Mouse (Mus musculus) left cerebral cortex, postnatal 36 days (tissue): ENCODE results near the gene B2m. TPM values are rescaled to one million over a fixed set of nuclear protein-coding genes. Genes with fewer than 3 reads are reported as not detected.

Experiments used
- DNase-seq, 2 experiments: peaks; one replicate each; pipeline ENCODE4 v3.0.0; 2021 to 2022; ENCODE audit warnings: low spot score in 2 of 2, mixed read lengths in 1 of 2
- intact Hi-C: fragments of 180-260 bp; cut with DNase I; formaldehyde crosslinking; loops from one replicate; pipeline ENCODE4 v1.15.1; 2025
- total RNA-seq, 2 experiments: library from RNA; stranded (reverse); gene quantifications; 2 replicates each; pipeline ENCODE4 v1.2.3; 2021

B2m gene
- total RNA-seq, 2 experiments from 2014 or later, result 108 to 111 TPM

DNA sequence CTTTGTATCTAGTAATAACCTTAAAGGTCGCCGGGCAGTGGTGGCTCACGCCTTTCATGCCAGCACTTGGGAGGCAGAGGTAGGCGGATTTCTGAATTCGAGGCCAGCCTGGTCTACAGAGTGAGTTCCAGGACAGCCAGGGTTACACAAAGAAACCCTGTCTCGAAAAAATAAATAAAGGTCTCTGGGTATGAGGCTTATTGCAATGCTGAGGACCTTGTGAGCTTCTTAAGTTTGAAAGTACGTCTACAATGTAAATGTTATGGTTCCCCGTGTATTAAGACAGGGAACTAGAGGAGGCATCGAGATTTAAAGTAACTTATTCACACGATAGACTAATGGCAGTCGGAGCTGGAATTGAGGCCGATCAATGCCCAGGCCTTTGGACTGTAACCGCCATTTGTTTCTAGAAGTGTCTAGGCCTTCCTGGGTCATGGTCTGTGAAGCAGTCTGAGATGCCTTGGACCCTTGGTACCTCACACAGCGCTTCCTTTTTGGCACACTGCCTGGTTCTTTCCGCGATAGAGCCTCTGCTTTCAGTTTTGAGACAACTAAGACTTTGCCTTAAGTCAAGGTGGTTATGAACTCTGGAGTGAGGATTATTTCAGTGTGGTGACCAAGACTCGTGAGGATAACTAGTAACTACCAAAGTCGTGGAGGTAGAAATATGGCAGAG is 894 bp downstream of the B2m start:
- intact Hi-C loops, result no loop called here
- peak in 1 of 2 experiments; percentile 28 for DNase-seq

DNA sequence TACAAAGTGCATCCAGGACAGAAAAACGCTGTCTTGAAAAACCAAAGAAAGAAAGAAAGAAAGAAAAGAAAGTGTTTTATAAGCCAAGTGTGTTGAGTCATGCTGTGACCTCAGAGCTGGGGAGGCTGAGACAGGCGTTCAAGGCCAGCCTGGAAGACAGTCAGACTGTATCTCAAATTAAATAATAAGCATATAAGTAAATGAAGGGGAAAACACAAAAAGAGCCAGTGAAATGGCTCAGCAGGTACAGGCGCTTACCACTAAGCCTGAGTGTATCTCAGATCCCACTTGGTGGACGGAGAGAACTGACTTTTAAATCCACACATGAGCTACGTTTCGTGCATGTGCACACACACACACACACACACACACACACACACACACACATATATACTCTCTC is 1.8 kb downstream of the B2m start:
- intact Hi-C loops, result no loop called here
- DNase-seq, result no peak

DNA sequence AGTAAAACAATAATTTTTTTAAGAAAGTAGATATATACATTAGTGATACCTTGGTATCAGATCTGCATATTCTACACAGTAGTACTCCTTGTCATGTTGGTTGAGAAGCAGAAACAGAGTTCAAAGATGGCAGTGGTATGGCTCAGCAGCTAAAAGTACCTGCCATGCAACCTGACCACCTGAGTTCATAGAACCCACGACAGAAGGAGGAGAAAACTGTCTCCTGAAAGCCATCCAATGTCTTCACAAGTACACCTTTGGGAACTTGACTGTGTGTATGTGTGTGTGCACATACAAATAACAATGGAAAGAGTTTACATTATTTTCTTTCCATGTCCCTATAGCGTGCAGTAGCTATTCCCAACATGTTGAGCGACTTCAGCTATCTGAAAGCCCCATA is 2.2 kb downstream of the B2m start:
- no peak for DNase-seq
- intact Hi-C loops, result no loop called here

DNA sequence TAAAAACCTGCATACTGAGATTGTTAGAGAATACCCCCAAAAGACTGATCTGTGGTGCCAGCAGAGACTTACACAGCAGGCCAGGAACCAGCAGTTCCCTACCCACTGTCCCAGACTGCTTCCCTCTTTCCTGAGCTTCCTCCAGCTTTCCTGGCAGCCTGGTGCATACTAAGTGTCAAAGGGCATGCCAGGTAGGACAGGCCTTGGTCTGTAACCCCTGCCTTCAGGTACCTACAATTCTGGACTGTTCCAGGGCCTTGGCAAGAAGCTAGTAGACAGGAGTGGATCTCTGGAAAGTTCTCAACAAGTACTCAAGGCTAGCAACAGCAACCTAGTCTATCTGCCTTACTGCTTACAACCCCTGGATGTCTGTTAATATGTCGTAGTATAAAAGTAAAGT is 3.7 kb downstream of the B2m start:
- intact Hi-C loops, result no loop called here
- no peak for DNase-seq

DNA sequence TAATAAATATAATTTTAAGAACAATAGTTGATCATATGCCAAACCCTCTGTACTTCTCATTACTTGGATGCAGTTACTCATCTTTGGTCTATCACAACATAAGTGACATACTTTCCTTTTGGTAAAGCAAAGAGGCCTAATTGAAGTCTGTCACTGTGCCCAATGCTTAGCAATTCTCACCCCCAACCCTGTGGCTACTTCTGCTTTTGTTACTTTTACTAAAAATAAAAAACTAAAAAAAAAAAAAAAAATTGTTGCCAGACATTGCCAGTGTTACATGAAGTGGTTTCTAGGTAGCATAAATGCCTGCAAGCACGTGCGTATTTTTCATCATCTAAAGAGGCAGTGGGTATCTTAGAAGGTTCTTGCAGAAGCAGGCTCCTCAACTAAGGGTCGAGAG is 5.4 kb downstream of the B2m start:
- intact Hi-C loops, result no loop called here
- no peak for DNase-seq

DNA sequence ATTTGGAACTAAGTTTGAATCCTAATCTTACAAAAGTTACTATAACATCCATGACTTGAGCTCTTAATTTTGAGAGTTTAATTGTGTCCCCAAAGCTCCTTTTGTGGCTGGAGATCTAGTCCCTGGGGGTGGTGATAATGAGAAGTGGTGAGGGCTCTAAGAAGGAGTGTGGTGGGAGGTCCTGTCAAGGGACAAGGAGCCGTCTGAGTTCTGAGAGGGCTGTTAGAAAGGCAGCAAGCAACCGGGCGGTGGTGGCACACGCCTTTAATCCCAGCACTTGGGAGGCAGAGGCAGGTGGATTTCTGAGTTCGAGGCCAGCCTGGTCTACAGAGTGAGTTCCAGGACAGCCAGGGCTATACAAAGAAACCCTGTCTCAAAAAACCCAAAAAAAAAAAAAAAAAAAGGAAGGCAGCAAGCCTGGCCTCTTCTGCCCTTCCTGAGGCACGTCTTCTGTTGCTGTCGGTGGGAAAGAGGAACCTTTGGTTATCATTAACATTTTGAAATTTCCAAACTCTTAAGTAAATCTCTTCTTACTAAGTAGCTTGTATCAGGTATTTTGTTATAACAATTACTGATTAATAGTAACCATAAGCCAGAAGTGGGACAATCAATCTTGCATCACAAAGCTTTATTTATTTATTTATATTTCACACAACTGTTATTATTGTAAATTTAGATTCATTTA is 6.3 kb downstream of the B2m start:
- intact Hi-C loops, result no loop called here

DNA sequence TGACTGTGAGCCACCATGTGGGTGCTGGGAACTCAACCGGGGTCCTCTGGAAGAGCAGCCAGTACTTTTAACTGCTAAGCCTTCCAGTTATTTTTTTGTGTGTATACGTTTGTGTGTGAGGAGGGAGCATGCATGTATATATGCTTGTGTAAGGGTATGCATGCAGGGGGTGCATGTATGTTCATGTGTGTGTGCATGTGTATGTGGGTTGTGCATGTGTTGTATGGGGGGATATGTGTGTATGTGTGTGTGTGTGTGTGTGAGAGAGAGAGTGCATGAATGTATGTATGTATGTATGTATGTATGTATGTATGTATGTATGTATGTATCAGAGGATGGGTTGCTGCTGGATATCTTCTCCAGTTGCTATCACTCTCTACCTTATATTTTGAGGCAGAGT is 7.0 kb downstream of the B2m start:
- DNase-seq, result no peak

More for the DNA sequence above, 6.3 kb downstream of the B2m start:
- no peak for DNase-seq

DNA sequence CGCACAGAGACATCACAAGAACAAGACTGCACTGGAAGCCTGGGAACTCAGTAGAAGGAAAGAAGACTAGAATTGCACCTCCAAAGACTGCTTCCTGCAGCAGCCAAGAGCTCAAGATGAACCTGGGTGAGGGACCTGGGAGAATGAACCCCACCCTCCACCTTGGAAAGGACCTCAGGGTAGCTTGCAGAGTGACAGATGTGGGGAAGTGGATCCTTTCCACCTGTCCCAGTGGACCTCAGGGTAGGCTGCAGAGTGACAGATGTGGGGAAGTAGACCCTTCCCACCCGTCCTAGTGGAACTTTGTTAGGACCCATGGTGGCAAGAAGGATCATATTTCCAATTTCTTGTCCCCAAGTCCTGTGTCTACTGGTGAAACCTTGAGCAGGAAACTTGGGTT is 7.8 kb downstream of the B2m start:
- intact Hi-C loops, result no loop called here

More for the DNA sequence above, 7.0 kb downstream of the B2m start:
- intact Hi-C loops, result no loop called here

DNA sequence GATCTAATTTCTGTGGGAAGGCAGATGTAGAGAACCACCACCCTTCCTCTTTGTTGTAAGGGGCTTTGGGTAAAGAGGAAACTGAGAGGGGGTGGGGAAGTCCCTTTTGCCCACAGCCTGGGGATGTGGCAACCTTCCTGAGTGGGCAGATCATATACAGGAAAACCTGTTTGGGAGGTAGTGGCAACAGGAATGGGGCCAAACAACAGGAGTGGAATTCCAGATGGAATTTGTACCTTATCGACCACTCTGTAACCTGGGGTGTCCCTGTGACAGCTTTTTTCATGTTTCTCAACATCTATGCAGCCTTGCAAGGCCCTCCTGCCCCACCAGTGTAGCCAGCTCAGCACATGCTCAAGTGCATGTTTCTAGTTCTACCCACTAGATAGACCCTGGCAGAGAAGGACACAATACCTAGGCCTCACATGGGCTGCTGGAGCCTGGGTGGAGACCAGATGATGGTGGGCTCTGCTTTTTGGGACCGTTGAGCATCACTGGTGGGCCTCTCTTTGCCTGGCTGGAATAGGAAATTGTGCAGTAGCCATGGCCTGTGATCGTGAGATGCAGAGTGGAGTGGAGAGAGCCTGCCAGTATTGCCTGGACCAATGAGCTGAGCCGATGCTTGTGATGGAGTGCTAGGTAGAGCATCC is 8.7 kb downstream of the B2m start:
- intact Hi-C loops, result no loop called here
- no peak for DNase-seq

More for the DNA sequence above, 7.8 kb downstream of the B2m start:
- no peak for DNase-seq

DNA sequence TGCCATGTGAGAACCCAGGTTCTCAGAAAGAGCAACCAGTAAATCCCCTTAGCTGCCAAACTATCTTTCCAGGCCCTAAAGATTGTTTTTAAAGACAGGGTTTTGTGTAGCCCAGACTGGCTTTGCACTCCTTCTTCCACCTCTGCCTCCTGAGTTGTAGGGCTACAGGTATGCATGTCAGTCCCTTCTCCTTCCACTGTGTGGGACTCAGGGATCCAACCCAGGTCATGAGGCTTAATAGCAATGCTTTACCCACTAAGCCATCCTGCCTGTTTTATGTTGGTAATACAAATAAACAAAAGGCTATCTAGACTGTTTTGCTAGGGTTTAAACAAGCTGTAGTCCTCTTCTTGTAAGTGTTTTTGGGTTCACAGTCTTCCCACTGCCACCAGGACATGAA is 10.1 kb downstream of the B2m start:
- intact Hi-C loops, result no loop called here
- DNase-seq, result no peak

DNA sequence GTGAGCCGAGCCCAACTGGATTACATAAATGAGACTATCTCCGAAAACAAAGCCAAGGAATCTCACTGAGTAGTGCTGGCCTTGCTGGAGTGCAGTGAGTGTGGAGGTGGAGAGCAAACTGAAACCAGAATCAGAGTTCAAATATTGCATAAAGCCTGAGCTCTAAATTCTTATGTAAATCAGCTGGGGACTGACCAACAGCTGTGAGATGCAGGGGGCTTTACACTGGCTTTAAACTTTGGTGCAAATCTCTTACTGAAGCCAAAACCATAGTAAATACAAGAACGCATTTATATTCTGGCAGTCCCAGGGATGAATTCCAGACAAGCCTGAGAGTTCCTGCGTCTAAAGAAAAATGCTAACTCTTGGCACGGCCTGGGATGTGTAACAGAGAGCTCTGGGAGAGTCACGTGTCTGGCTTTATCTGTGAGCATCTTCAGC is 10.9 kb downstream of the B2m start:
- intact Hi-C loops, result no loop called here
- no peak for DNase-seq

DNA sequence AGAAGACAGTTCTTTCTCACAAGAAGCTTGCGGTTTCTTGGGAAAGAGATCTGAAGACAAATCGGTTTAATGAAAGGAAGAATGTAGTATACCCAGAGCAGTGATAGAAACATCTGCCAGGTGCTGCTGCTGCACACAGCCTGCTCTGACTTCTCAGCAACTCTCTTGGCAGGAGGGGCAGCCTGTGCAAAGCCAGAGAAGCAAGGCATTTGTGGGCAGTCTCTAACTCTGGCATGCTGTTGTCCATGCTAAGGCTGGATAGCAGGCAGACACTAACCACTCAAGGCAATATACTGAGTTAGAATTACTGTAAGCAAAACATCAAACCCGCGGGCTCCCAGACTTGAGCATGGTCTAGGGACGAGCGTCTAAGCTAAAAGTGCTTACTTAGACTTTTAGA is 12.2 kb downstream of the B2m start:
- intact Hi-C loops, result loop anchor here (2.0 to 5.0 kb wide), 2 partner anchors 42 to 89 kb away; partner anchors contain the start of gene Spg11
- no peak for DNase-seq

DNA sequence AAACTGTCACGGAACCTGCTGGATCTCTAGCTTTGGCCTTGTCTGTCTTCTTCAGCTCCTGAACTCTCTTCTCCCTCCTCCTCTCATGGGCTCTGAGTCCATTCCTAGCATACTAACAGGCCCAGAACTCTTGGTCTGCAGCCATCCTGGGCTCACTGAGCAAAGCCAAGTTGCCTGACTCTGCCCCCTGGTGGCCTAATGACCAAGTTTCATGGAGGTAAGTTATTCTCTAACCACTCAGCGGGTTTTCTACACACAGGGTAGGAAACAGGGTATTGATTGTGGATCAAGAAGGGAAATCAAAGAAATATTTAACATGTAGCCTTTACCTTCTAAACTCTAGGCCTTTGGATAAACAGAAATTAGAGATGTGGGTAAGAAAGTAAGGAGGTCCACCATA is 13.2 kb downstream of the B2m start, which contains the start of gene Trim69:
Trim69 (plus strand) TSS at position 21 of the 400 bp plus-strand sequence.
- DNase-seq, result peak; percentile 55 to 68
- intact Hi-C loops, result loop anchor here (2.0 to 5.0 kb wide), 2 partner anchors 43 to 90 kb away; partner anchors contain the start of gene Spg11

DNA sequence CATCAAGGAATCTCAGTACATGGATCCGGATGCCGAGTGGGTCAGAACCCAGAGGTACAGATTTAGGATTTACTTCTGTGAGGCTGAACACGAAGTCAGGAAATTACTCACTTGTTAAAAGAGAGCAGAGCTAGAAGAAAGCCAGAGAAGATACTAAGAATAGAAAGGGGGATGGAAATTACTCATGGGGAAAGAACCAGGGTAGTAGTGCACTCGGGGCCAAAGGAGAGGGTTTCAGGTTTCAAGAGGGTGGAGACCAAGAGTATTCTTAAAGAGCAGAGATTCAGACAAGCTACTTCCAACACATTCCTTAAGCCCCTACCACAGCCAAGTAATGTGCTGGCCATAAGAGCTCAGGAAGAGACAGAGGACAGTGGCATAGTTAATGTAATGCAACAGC is 14.1 kb downstream of the B2m start:
- no peak for DNase-seq
- intact Hi-C loops, result loop anchor here (2.0 to 5.0 kb wide), 2 partner anchors 44 to 91 kb away; partner anchors contain the start of gene Spg11

DNA sequence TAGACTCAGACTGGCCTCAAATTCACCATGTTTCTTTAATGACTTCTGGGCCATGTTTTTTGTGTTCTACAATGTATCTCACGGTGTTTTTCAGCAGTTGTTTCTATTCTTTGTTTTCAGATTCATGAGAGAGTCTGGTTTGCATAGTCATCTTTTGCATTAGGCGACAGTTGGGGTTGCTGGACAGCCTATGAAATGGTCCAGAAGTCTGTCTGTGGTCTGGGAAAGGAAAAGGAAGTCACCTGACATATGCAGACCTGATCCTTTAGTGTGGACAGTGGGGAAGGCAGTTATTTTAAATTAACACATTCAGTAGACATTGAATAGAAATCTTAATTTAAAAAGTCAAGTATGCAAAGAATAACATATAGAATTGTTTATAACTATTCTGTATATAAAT is 15.0 kb downstream of the B2m start:
- intact Hi-C loops, result loop anchor here (5.0 kb wide), 1 partner anchor 45 kb away; the partner anchor contains the start of gene Spg11
- no peak for DNase-seq

DNA sequence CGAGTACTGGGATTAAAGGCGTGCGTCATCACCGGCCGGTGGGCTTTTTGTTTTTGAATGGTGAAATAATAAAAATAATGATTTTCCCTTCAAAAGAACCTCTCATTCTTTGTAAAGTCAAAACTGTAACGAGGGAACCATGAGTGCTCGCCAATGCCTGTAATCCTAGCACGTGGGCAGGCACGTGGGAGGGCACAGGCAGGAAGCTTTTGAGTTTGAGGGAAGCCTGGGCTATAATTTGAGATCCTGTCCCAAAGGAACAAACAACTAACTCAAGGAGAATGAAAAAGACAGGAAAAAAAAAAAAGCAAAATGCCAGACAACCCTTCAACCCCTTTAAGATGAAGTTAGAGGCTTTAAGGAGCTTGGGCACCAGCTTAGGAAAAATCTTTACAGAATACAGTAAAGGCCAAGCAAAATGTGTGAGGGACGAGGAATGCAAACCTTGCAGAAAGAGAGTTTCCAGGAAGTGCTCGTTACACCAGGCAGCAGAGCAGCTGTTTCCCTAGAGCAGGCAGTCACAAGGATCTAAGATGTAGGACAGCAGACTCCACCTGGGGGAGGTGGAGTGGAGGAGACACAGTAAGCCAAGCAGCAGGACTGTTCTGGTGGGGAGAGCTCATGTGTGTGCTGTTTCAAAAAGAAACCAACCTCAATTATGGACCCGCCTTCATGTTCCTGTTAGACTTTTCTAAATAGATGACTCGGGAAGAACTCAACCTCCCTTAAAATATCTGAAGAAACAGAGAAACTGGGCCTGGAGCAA is 16.1 kb downstream of the B2m start:
- intact Hi-C loops, result loop anchor here (5.0 kb wide), 1 partner anchor 46 kb away; the partner anchor contains the start of gene Spg11
- DNase-seq, result peak; percentile 27 to 38

DNA sequence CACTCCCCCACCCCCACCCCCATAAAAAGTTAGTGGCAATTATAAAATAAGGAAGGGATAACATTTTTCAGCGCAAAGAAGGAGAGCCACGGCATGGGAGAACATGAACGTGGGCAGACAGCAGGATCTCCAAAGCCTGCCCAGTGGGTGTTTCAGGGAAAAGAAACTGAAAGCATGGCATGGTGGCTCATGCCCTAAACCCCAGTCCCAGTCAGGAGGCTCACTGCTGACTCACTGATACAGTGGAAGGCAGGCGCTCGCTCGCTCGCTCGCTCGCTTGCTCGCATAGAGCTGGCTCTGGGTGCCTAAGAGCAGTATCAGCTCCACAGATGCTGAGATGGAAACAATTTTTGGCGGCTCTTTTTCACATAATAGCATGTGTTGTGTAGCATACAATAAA is 16.8 kb downstream of the B2m start:
- peak; percentile 24 to 26 for DNase-seq
- intact Hi-C loops, result loop anchor here (5.0 kb wide), 1 partner anchor 47 kb away; the partner anchor contains the start of gene Spg11

DNA sequence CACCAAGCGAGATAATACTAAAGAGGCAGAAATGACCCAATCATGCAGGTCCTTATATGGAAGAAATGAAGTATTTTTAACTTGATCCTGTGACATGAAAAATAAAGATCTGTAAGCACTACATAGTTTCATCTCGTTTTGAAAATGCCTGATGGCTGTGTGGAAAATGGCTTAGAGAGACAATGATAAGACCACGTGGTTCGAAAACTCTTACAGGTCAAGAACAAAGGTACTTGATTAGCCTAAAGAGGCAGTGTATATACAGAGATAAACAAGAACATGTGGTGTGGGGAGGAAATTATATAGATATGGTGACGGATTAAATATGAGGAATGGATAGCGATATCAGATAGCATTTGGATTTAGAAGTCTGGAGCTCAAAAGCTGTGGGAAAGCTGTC is 23.8 kb downstream of the B2m start:
- no peak for DNase-seq
- intact Hi-C loops, result no loop called here

DNA sequence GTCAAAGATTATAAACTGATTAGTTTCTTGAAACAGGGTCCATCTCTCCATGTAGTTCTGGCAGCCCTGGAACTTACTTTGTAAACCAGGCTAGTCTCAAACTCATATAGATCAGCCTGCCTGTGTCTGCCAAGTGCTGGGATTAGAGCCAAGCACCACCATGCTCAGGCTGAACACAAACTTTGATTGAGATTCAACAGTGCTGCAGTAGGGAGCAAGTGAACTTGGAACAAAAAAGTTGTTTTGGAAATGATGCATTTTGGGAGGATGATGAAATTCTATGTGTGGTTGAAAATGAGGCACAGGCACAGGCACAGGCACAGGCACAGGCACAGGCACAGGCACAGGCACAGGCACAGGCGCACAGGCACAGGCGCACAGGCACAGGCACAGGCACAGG is 24.7 kb downstream of the B2m start:
- DNase-seq, result no peak
- intact Hi-C loops, result no loop called here
